Mouse (Mus musculus) hindbrain, embryonic 15.5 days (tissue): ENCODE data around the gene Rftn1. TPM values are rescaled to one million over a fixed set of nuclear protein-coding genes. Genes with fewer than 3 reads are reported as not detected.

Experiments
- ATAC-seq: fragments of 200-750 bp; cut with Nextera tagmentation; 2 replicates; pipeline ENCODE4 v1.8.0; 2017; ENCODE audit warnings: low read depth, moderate number of reproducible peaks, moderate TSS enrichment; ENCODE audit not compliant: low FRiP score
- H3K27ac ChIP-seq: fragments of 300-500 bp; sonication (generic); replicated peaks from 2 replicates; pipeline ENCODE4 v1.5.1; 2015; ENCODE audit warnings: mild to moderate bottlenecking, inconsistent platforms
- H3K27me3 ChIP-seq: fragments of 300-500 bp; sonication (generic); 2 replicates; pipeline ENCODE4 v1.6.1; 2015; ENCODE audit warnings: control low read depth, inconsistent platforms
- H3K36me3 ChIP-seq: fragments of 300-500 bp; sonication (generic); 2 replicates; pipeline ENCODE4 v1.6.1; 2015; ENCODE audit warnings: control low read depth, inconsistent platforms
- H3K4me1 ChIP-seq: fragments of 300-500 bp; sonication (generic); replicated peaks from 2 replicates; pipeline ENCODE4 v1.6.1; 2015; ENCODE audit warnings: control low read depth, inconsistent platforms
- H3K4me2 ChIP-seq: fragments of 300-500 bp; sonication (generic); 2 replicates; pipeline ENCODE4 v1.6.1; 2015; ENCODE audit warnings: moderate library complexity, mild to moderate bottlenecking, inconsistent platforms
- H3K4me3 ChIP-seq: fragments of 300-500 bp; sonication (generic); 2 replicates; pipeline ENCODE4 v1.5.1; 2015; ENCODE audit warnings: mild to moderate bottlenecking, inconsistent platforms
- H3K9ac ChIP-seq: fragments of 300-500 bp; sonication (generic); 2 replicates; pipeline ENCODE4 v1.6.1; 2015; ENCODE audit warnings: inconsistent platforms
- H3K9me3 ChIP-seq: fragments of 300-500 bp; sonication (generic); 2 replicates; pipeline ENCODE4 v1.6.1; 2016; ENCODE audit warnings: control low read depth, inconsistent platforms
- WGBS: fragments of 180-500 bp; shearing (Covaris S2); methylation state at CpG from one replicate; pipeline ENCODE4 v1.1.7; 2015; 5-methylcytosine and 5-hydroxymethylcytosine counted together
- polyA plus RNA-seq: library from polyadenylated mRNA; unstranded; fragments of >200 nt; fragmentation: Nextera tagmentation; extraction: Ambion mirVana; gene quantifications from 2 replicates; pipeline ENCODE4 v1.2.1, GENCODE M21; 2015

The Rftn1 gene
- polyA plus RNA-seq, 1 experiment from 2014 or later: 21.2 TPM

DNA sequence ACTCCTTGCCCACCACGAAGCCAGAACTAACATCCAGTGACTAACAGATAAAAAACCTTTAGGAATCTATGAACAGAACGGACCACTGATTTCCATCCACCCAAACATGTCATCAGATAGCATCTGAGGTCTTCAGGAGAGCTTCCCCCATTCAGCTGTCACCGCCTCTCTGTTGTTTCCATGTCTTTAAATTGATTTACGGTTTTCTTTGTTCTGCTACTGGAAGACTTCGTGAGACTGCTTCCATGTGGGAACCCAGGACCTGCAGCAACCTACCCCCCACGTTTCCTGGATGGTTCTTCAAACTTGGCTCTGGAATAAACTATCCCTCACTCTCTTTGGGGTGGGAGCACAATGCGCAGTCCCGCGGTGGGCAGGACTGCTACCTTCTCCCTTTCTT is 175.8 kb downstream of the Rftn1 start:
- ATAC-seq: no peak
- H3K4me3 ChIP-seq: no peak overlapping the region
- no peaks in the 10 kb centered on the region for H3K27me3 ChIP-seq
- peaks cover 8% of the 10 kb centered on the region for H3K4me1 ChIP-seq
- no peak overlapping the region for H3K27ac ChIP-seq
- H3K9me3 ChIP-seq: no peaks in the 10 kb centered on the region
- 69% methylated on average over 9 of the region's 9 CpGs for WGBS
- H3K4me2 ChIP-seq: no peak overlapping the region
- H3K9ac ChIP-seq: no peak overlapping the region
- no peaks in the 10 kb centered on the region for H3K36me3 ChIP-seq

DNA sequence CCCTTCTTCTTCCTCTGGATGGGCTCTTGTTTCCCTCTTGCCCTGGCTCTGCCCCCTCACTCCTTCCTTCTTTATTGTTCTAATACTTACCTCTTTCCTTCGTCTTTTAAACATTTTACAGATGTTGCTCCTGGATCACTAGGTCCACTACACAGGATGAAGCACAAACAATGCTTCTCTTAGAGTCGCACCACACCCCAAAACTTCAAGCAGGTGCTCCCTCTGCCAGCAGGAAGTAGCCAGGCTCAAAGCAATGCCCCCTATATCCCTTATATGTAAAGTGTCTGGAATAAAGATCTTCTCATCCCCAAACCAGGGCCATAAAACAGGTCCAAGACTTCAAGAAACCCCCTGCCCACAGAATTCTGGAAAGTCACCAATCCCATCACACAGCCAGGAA is 176.6 kb downstream of the Rftn1 start:
- H3K9me3 ChIP-seq: no peaks in the 10 kb centered on the region
- no peak for ATAC-seq
- no peaks in the 10 kb centered on the region for H3K36me3 ChIP-seq
- H3K9ac ChIP-seq: no peak overlapping the region
- 79% methylated on average over 2 of the region's 2 CpGs for WGBS
- H3K27ac ChIP-seq: no peak overlapping the region
- H3K4me1 ChIP-seq: peaks cover under 1% of the 10 kb centered on the region
- no peak overlapping the region for H3K4me2 ChIP-seq
- H3K4me3 ChIP-seq: no peak overlapping the region
- H3K27me3 ChIP-seq: no peaks in the 10 kb centered on the region

DNA sequence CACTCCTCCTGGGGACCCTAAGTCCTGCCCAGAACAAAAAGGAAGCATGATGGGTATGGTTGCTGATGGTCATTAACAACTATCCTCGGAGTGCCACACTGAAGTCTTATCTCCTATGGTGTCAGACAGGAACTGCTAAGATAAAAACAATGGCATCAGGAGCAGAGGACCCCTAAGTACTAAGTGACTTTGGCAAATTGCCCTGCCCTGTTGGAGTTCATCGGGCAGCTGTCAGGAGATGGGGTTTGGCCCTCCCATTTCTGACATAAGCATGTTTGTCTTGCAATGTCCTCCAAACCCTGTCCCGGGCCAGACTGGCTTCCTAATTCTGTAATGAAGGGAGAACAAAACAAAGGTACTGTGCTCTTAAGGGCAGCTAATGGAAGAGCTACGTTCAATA is 180.4 kb downstream of the Rftn1 start:
- no peak overlapping the region for H3K9ac ChIP-seq
- H3K36me3 ChIP-seq: no peaks in the 10 kb centered on the region
- H3K9me3 ChIP-seq: no peaks in the 10 kb centered on the region
- H3K4me3 ChIP-seq: no peak overlapping the region
- no peak overlapping the region for H3K4me2 ChIP-seq
- H3K27me3 ChIP-seq: no peaks in the 10 kb centered on the region
- peaks cover 24% of the 10 kb centered on the region for H3K4me1 ChIP-seq
- no peak for ATAC-seq
- H3K27ac ChIP-seq: no peak overlapping the region
- WGBS: 56% methylated on average over 4 of the region's 4 CpGs

DNA sequence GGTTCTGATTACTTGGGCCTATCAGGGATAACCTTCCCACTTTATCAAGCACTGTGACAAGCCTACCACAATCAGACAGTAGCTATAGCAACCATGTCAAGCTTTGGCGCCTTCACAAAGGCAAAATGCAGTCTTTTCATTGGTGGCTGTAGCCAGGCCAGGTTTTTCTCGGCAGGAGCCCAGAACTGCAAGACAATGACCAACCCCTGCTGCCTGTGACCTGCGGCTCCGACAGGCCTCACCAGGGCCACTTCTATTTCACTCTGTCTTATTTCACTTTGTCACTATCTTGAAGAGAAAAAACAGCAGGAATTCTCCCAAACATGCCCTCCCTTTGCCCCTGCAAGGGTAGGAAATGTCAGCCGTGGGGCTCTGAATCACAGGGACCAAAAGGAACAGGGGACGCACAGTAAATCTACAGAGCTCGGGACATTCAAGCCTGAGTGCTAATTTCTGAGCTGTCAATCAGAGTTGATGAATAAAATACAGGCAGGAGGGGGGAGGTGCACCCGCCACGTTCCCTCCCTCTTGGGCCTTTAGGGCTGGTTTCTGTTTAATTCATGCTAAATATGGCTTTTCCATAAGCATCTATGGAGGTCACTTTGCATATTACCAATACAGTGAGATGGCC is 183.6 kb downstream of the Rftn1 start:
- ATAC-seq: peak; percentile 87
- H3K36me3 ChIP-seq: no peaks in the 10 kb centered on the region
- peak overlapping the region; percentile 79 for H3K27ac ChIP-seq
- H3K9me3 ChIP-seq: no peaks in the 10 kb centered on the region
- no peak overlapping the region for H3K4me3 ChIP-seq
- peaks cover 35% of the 10 kb centered on the region for H3K4me1 ChIP-seq
- H3K9ac ChIP-seq: no peak overlapping the region
- no peaks in the 10 kb centered on the region for H3K27me3 ChIP-seq
- peak overlapping the region; percentile 22 for H3K4me2 ChIP-seq
- WGBS: 3% methylated on average over 9 of the region's 9 CpGs

DNA sequence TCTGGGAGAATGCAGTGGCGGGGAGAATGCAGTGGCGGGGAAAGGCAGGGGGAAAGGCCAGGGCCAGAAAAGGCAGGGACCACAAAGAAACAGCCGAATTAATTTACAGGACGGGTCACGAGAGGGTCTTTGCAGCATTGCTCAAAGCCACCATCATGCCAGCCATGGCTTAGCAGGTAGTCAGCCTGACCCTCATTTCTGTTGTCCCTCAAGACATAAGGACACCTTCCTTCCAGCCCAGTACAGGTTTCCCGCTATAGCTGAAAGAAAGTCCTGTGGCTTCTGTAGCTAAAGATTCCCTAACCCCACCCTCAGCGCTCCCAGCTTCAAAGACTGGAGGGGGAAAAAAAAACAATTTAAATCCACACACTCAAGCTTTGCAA is 184.1 kb downstream of the Rftn1 start:
- Histone ChIP-seq H3K4me3 (no peak overlapping the region), H3K27ac (peak overlapping the region; percentile 79), H3K36me3 (no peaks in the 10 kb centered on the region), H3K9me3 (no peaks in the 10 kb centered on the region), H3K4me2 (no peak overlapping the region), H3K4me1 (peaks cover 35% of the 10 kb centered on the region), H3K27me3 (no peaks in the 10 kb centered on the region), H3K9ac (no peak overlapping the region)
- 19% methylated on average over 7 of the region's 7 CpGs for WGBS
- peak; percentile 31; the same call in 1 of the 2 replicates for ATAC-seq

DNA sequence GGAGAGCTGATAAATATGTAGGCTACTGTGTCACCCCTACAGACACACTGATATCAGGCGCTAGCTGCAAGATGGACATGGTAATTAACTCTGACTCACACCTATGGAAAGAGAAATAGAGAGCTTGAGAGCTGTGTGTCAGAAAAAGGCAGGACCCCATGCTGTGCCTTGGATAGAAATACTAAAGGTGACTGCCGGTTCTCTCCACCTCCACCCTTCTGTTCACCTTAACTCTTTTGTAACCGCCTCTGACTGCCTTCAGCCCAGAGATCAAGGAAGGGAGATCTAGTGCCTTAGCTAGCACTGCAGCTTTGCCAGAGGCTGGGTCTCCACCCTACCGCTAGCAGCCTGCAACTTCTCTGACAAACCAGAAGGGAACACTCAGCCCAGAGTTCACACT is 187.3 kb downstream of the Rftn1 start:
- no peak overlapping the region for H3K27ac ChIP-seq
- no peaks in the 10 kb centered on the region for H3K36me3 ChIP-seq
- no peaks in the 10 kb centered on the region for H3K27me3 ChIP-seq
- H3K4me3 ChIP-seq: no peak overlapping the region
- no peak for ATAC-seq
- 80% methylated on average over 4 of the region's 4 CpGs for WGBS
- no peak overlapping the region for H3K4me2 ChIP-seq
- H3K9me3 ChIP-seq: no peaks in the 10 kb centered on the region
- H3K4me1 ChIP-seq: peaks cover 34% of the 10 kb centered on the region
- H3K9ac ChIP-seq: no peak overlapping the region

DNA sequence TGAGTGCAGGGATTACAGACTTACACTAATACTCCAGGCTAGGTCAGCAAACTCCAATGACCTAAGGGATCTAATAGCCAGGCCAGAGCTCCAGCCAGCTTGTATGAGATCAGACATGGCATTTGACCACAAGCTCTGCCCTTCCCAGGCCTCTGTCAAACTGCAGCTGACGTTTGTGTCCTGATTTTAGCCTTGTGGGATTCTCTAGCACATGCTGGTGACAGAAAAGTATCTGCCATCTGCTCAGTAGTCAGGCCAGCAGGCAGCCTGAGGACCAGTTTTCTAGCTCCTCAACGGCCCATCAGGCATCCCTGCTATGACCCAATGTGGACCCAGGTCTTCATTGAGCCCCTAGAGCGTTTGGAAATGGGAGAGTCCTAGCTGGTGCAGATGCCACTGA is 188.3 kb downstream of the Rftn1 start:
- no peaks in the 10 kb centered on the region for H3K9me3 ChIP-seq
- WGBS: 85% methylated on average over 3 of the region's 3 CpGs
- H3K4me2 ChIP-seq: no peak overlapping the region
- no peak overlapping the region for H3K9ac ChIP-seq
- H3K27me3 ChIP-seq: no peaks in the 10 kb centered on the region
- no peak for ATAC-seq
- H3K4me1 ChIP-seq: peaks cover 24% of the 10 kb centered on the region
- H3K4me3 ChIP-seq: no peak overlapping the region
- no peak overlapping the region for H3K27ac ChIP-seq
- no peaks in the 10 kb centered on the region for H3K36me3 ChIP-seq

DNA sequence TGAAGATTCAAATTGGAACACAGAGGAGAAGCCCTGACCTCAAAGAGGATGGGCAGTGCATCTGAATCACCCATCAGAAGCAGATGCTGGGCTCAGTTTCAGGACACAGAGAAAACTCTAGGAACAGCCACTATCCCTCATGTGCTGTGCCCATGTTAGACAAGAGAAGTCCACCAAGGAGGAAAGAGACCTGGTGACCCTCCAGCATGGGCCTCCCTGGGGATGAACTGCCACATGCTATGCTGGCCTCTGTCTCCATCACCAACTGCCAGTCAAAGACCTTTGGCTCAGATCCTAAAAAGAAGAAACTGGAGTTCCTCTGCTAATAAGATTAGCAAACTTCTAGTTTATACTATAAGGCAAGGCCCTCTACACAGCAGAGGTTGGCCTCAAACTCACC is 188.7 kb downstream of the Rftn1 start:
- Histone ChIP-seq H3K36me3 (no peaks in the 10 kb centered on the region), H3K9me3 (no peaks in the 10 kb centered on the region), H3K27ac (no peak overlapping the region), H3K27me3 (no peaks in the 10 kb centered on the region), H3K4me1 (peaks cover 20% of the 10 kb centered on the region), H3K9ac (no peak overlapping the region), H3K4me3 (no peak overlapping the region), H3K4me2 (no peak overlapping the region)
- ATAC-seq: no peak

DNA sequence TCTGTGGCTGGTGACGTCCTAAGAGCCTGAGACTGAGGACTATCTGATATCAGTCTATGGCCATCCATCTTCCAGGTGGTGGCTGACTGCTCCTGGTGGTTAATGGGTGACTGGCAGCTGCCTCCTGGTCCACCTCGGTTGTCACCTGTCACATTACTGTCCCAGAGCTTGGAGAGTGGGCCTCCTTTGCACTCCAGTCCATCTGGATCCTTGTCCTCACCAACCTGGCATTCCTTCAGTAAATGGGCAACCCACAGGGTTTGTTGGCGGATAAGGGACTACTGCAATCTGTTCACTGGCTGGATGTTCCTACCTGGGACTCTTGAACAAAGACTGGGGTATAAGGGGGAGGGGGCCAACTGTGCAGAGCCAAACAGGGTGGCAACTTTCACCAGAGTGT is 189.9 kb downstream of the Rftn1 start:
- H3K4me2 ChIP-seq: no peak overlapping the region
- no peak overlapping the region for H3K4me3 ChIP-seq
- H3K27ac ChIP-seq: no peak overlapping the region
- H3K9ac ChIP-seq: no peak overlapping the region
- 0 out of 2 replicates have a peak, but pooled peaks cover 11% of the 10 kb centered on the region for H3K4me1 ChIP-seq
- ATAC-seq: no peak
- no peaks in the 10 kb centered on the region for H3K36me3 ChIP-seq
- H3K27me3 ChIP-seq: no peaks in the 10 kb centered on the region
- 91% methylated on average over 3 of the region's 3 CpGs for WGBS
- H3K9me3 ChIP-seq: no peaks in the 10 kb centered on the region

DNA sequence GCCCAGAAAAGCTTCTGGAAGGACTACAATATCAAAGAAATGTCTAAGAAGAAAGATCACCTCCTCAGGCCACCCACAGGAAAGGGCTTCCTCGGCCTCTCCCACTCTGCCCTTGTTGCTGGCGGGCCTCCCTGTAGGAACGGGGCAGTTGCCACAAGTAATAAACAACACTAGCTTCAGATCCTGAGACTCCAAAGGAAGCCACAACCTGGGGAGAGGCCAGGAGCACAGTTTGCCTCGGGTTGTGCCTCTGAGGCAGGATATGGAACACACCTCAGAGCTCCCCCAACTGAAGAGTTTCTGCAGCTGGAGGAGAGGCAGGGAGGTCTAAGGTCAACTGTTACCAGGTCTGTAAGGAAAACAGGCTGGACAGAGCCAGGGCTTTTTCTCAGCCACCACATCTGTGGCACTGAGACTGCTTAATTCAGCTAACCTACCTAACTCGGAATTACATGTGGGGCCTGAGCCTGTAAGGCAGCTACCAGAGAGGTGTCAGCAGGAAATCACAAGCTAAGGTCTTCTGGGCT is 193.8 kb downstream of the Rftn1 start:
- WGBS: 77% methylated on average over 5 of the region's 5 CpGs
- no peaks in the 10 kb centered on the region for H3K9me3 ChIP-seq

DNA sequence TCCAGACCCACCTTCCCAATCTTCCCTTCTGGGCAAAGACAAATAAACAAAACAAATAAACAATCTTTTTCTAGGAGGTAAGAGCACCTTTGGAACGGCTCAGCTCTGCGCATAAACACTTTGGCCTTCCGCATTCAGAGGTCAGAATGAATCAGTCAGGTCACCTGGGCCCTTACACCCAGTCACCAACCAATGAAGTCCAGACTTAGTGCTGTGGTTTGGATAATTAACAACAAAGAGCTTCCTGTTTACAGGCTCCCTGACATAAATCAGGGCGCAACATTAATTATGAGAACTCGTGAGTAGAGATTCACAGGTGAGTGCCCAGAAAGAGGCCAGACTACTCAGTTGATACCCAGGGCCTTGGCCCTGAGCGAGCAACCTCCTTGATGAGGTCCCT is 194.4 kb downstream of the Rftn1 start:
- Histone ChIP-seq H3K9me3 (no peaks in the 10 kb centered on the region), H3K36me3 (no peaks in the 10 kb centered on the region), H3K4me3 (no peak overlapping the region), H3K27me3 (no peaks in the 10 kb centered on the region), H3K4me2 (no peak overlapping the region), H3K27ac (no peak overlapping the region), H3K9ac (no peak overlapping the region), H3K4me1 (no peaks in the 10 kb centered on the region)
- 90% methylated on average over 6 of the region's 6 CpGs for WGBS
- ATAC-seq: no peak

More for the DNA sequence above, 193.8 kb downstream of the Rftn1 start:
- no peak overlapping the region for H3K9ac ChIP-seq
- H3K27me3 ChIP-seq: no peaks in the 10 kb centered on the region
- H3K36me3 ChIP-seq: no peaks in the 10 kb centered on the region
- no peak overlapping the region for H3K4me3 ChIP-seq
- ATAC-seq: no peak
- no peak overlapping the region for H3K4me2 ChIP-seq
- H3K27ac ChIP-seq: no peak overlapping the region
- H3K4me1 ChIP-seq: no peaks in the 10 kb centered on the region

DNA sequence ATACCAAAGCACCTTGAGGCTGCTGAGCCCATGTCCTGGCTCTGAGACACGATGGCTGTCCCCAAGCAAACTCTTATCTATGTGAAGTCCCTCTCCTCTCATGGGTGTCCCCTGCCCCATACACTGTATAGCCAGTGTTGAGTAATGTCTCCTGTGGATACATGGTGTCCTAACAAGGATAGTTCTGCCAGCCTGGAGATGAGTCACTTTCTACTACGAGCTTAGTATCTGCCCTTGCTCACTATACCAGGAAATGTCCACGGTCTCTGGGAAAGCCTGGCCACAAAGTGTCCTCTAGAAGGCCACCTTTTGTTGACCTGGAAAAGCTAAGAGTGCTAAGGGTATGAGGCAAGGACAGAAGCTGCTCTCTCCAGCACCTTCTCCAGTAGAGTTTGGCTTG is 195.2 kb downstream of the Rftn1 start:
- H3K27ac ChIP-seq: no peak overlapping the region
- H3K4me1 ChIP-seq: no peaks in the 10 kb centered on the region
- no peak for ATAC-seq
- 90% methylated on average over 3 of the region's 3 CpGs for WGBS
- no peaks in the 10 kb centered on the region for H3K9me3 ChIP-seq
- H3K27me3 ChIP-seq: no peaks in the 10 kb centered on the region
- H3K9ac ChIP-seq: no peak overlapping the region
- no peak overlapping the region for H3K4me3 ChIP-seq
- no peaks in the 10 kb centered on the region for H3K36me3 ChIP-seq
- no peak overlapping the region for H3K4me2 ChIP-seq

DNA sequence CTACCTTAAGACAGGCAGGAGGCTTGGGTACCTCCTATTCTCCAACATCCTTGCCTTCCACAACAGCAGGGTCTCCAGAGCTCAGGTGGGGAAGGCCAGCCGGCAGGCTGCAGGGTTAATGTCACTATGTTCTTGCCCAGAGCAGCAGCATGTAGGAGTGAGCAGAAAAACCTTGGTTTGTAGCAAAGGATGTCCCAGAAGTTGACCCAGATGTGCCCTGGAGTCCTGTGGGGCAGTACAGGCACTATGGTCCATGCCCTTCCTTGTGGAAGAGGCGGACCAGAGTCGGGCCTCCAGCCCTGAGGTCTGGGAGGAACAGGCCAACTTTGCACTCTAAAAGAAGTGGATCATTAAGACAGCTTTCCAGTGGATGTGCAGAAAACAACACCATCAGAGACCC is 196.8 kb downstream of the Rftn1 start:
- Histone ChIP-seq H3K27ac (no peak overlapping the region), H3K27me3 (no peaks in the 10 kb centered on the region), H3K4me3 (no peak overlapping the region), H3K4me1 (peaks cover 3% of the 10 kb centered on the region; the same call in 1 of the 2 replicates), H3K9me3 (no peaks in the 10 kb centered on the region), H3K36me3 (no peaks in the 10 kb centered on the region), H3K9ac (no peak overlapping the region), H3K4me2 (no peak overlapping the region)
- 69% methylated on average over 3 of the region's 3 CpGs for WGBS
- no peak for ATAC-seq
